Mouse (Mus musculus): ENCODE results near the gene Atr. TPM values are rescaled to one million over a fixed set of nuclear protein-coding genes. Genes with fewer than 3 reads are reported as not detected.
A peak's percentile ranks its signal among the peaks of the same experiment; 100 is the strongest.

Atr gene
- polyA plus RNA-seq, 1 experiment from 2014 or later, result 14.0 TPM

DNA sequence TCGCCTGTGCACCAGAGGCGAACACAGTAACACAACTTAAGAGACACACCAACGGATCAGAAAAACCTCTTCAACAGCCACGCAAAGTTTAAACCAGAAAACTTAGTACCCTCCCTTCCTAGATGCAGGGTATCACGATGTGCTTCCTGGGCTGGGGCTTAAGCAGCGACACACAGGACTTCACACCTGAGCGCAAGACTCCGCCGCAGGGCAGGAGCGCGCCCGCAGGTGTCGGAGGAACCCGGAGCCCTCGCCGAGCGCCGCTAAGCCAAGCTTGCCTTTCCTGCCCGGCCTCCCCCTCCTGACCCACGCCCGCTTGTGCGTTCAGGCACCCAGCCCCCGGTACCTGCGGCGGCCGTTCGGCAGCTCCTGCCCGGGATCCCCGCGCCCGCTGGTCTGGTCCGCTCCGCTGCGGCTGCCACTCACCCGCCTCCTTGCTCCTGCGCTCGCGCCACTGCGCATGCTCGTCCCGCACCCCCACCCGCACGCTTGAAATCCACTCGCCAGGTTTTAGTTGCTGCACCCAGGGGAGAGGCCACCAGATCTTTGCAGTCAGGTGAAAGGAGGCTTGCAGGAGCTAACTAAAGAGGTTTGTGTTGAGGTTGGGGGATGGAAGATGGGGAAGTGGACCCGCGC lies 12.5 kb upstream of the Atr start, which contains the start of gene Pls1:
TSS of gene Pls1 (minus strand) at position 487 of the 636 bp plus-strand sequence.
- under 1% methylated on average over 46 of the region's 46 CpGs for WGBS
- Histone ChIP-seq H3K4me3 (peak within 1 kb of the TSS; percentile 69), H3K36me3 (no peaks in the 10 kb centered on the region), H3K4me2 (peak within 1 kb of the TSS; percentile 87), H3K9me3 (no peaks in the 10 kb centered on the region), H3K27ac (no peak within 1 kb of the TSS), H3K27me3 (peaks cover 28% of the 10 kb centered on the region), H3K9ac (peak within 1 kb of the TSS; percentile 78), H3K4me1 (replicated peaks) (peaks cover 6% of the 10 kb centered on the region; the same call in 1 of the 2 replicates)
- ATAC-seq (ENCODE audit: low FRiP score), result peak; percentile 91

- H3K27me3 ChIP-seq, result peaks cover 28% of the 10 kb centered on the region
- peak overlapping the region; percentile 87 for H3K4me2 ChIP-seq
- H3K27ac ChIP-seq, result no peak overlapping the region
- H3K9ac ChIP-seq, result 0 out of 2 replicates have a peak overlapping the region, but pooled peaks have one; percentile 78
- ATAC-seq (ENCODE audit: low FRiP score), result no peak
- H3K36me3 ChIP-seq, result no peaks in the 10 kb centered on the region
- WGBS, result 71% methylated on average over 4 of the region's 4 CpGs
- no peaks in the 10 kb centered on the region for H3K9me3 ChIP-seq
- H3K4me1 ChIP-seq (replicated peaks), result peaks cover 6% of the 10 kb centered on the region; the same call in 1 of the 2 replicates
- peak overlapping the region; percentile 69; the same call in 1 of the 2 replicates for H3K4me3 ChIP-seq
Observed at GRCm38 (mm10) chr9:95845711-95846110, 11.7 kb upstream of the Atr start.

DNA sequence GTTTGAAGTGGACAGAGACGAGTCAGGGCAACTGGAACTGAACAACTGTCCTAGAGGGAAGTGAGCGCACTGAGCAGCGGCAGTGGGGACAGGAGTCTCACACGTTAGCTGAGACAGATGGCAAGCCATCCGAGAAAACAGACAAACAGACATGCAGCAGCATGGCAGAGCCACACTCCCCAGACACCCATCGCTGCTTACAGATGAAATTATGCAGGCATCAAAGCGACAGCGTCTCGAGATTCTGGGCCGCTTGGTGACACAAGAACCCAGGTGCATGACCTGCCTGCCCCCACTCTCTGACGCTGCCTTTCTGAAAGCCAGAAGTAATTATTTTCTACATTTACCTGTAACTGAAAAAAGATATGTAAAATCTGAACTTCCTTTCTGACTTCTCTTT lies 5.7 kb upstream of the Atr start:
- Histone ChIP-seq H3K4me2 (no peak overlapping the region), H3K27ac (no peak overlapping the region), H3K36me3 (no peaks in the 10 kb centered on the region), H3K27me3 (no peaks in the 10 kb centered on the region), H3K9ac (no peak overlapping the region), H3K9me3 (no peaks in the 10 kb centered on the region), H3K4me1 (replicated peaks) (no peaks in the 10 kb centered on the region), H3K4me3 (no peak overlapping the region)
- WGBS, result 70% methylated on average over 11 of the region's 11 CpGs
- ATAC-seq (ENCODE audit: low FRiP score), result no peak

DNA sequence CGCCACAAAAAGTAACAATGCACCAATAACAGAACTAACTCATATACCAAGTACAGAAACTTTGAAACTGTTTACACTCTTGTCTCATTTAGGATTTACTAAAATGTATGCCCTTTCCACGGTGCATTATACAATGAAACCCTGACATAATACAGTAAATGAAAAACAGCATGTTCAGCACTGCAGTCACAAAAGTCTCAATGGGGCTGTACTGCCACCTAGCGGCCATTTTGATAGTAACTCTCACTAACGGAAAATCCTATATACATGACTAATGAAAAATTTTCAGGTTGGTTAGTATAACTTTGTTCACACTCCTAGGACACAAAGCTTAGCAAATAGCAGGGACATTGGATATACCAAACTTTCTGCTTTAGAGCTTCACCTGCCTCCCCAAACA lies 4.5 kb upstream of the Atr start:
- WGBS, result 25% methylated on average over 4 of the region's 4 CpGs
- Histone ChIP-seq H3K4me1 (replicated peaks) (peaks cover 4% of the 10 kb centered on the region; the same call in 1 of the 2 replicates), H3K27me3 (no peaks in the 10 kb centered on the region), H3K4me3 (no peak overlapping the region), H3K27ac (no peak overlapping the region), H3K9ac (no peak overlapping the region), H3K9me3 (no peaks in the 10 kb centered on the region), H3K4me2 (no peak overlapping the region), H3K36me3 (no peaks in the 10 kb centered on the region)
- ATAC-seq (ENCODE audit: low FRiP score), result peak; percentile 30; the same call in 1 of the 2 replicates

DNA sequence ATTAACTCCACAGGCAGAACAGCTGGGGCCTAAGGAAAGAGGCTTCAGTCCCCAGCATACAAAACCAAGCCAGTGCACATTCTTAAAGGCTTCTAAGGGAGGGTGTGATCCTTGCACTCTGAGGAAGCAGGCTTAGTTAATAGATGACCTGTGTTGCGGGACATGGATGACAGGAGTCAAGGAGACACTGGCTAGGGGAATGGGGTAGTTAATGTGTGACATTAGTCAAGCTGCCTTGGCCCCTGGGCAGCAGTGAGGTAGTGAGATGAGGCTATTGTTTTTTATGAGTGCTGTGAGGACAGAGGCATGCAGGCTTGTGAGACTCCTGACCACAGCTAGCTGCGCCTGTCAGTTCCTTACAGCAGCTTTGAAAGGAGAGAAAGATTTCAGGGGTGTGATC lies 2.5 kb upstream of the Atr start:
- no peak overlapping the region for H3K4me2 ChIP-seq
- ATAC-seq (ENCODE audit: low FRiP score), result no peak
- H3K4me3 ChIP-seq, result no peak overlapping the region
- H3K36me3 ChIP-seq, result no peaks in the 10 kb centered on the region
- WGBS, result 58% methylated on average over 2 of the region's 2 CpGs
- no peaks in the 10 kb centered on the region for H3K9me3 ChIP-seq
- H3K4me1 ChIP-seq (replicated peaks), result peaks cover 8% of the 10 kb centered on the region
- no peaks in the 10 kb centered on the region for H3K27me3 ChIP-seq
- H3K27ac ChIP-seq, result no peak overlapping the region
- peak overlapping the region; percentile 10; the same call in 1 of the 2 replicates for H3K9ac ChIP-seq

- H3K4me1 ChIP-seq (replicated peaks), result peaks cover 8% of the 10 kb centered on the region
- H3K36me3 ChIP-seq, result no peaks in the 10 kb centered on the region
- no peaks in the 10 kb centered on the region for H3K9me3 ChIP-seq
- no peak overlapping the region for H3K9ac ChIP-seq
- WGBS, result 94% methylated on average over 4 of the region's 4 CpGs
- no peak overlapping the region for H3K4me2 ChIP-seq
- no peak overlapping the region for H3K27ac ChIP-seq
- no peaks in the 10 kb centered on the region for H3K27me3 ChIP-seq
- no peak for ATAC-seq (ENCODE audit: low FRiP score)
- H3K4me3 ChIP-seq, result no peak overlapping the region
Observed at GRCm38 (mm10) chr9:95856004-95856403, 1.4 kb upstream of the Atr start.

DNA sequence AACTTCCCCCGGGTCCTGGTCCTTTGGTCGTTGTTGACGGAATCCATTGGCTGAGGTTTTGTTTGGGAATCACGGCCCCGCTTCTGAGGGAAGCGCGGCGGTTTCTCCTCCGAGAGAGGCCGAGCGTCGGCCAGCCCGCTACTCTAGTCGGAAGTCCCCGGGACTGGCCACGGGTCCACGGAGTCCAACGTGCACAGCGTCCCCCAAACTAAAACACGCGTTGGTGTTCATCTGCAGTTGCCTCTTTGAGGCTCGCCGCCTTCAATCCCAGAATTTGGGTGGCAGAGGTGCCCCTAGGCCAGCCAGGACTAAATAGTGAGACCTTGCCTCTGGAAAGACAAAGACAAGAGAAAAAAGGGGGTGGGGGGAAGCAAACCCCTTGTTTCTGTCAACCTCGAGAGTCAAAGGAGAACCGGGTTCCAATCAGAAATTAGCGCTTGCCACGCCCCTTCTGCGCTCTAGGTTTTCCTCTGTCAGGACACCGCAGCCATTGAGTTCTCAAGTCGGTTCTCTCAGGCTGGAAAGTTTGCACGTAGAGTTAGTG lies 702 bp downstream of the Atr start:
- under 1% methylated on average over 31 of the region's 31 CpGs for WGBS
- Histone ChIP-seq H3K27ac (peak overlapping the region; percentile 82), H3K4me3 (peak overlapping the region; percentile 93), H3K4me1 (replicated peaks) (peaks cover 8% of the 10 kb centered on the region), H3K9me3 (no peaks in the 10 kb centered on the region), H3K9ac (peak overlapping the region; percentile 82), H3K4me2 (peak overlapping the region; percentile 90), H3K36me3 (0 out of 2 replicates have a peak, but pooled peaks cover 3% of the 10 kb centered on the region), H3K27me3 (no peaks in the 10 kb centered on the region)
- ATAC-seq (ENCODE audit: low FRiP score), result peak; percentile 60

- no peaks in the 10 kb centered on the region for H3K4me1 ChIP-seq (replicated peaks)
- 93% methylated on average over 5 of the region's 5 CpGs for WGBS
- H3K4me3 ChIP-seq, result no peak overlapping the region
- no peak overlapping the region for H3K27ac ChIP-seq
- H3K9me3 ChIP-seq, result no peaks in the 10 kb centered on the region
- H3K27me3 ChIP-seq, result no peaks in the 10 kb centered on the region
- H3K9ac ChIP-seq, result no peak overlapping the region
- peaks cover 27% of the 10 kb centered on the region for H3K36me3 ChIP-seq
- ATAC-seq (ENCODE audit: low FRiP score), result no peak
- no peak overlapping the region for H3K4me2 ChIP-seq
Observed at GRCm38 (mm10) chr9:95878246-95878645, 20.8 kb downstream of the Atr start.

- Histone ChIP-seq H3K4me2 (no peak overlapping the region), H3K4me3 (no peak overlapping the region), H3K36me3 (peaks cover 30% of the 10 kb centered on the region), H3K4me1 (replicated peaks) (no peaks in the 10 kb centered on the region), H3K27me3 (no peaks in the 10 kb centered on the region), H3K9me3 (no peaks in the 10 kb centered on the region), H3K27ac (no peak overlapping the region), H3K9ac (no peak overlapping the region)
- ATAC-seq (ENCODE audit: low FRiP score), result no peak
- whole genome bisulfite sequencing, result 97% methylated on average over 2 of the region's 2 CpGs
Observed at GRCm38 (mm10) chr9:95882751-95883150, 25.4 kb downstream of the Atr start.

GRCm38 (mm10) chr9:95897392-95897791 lies 40.0 kb downstream of the Atr start:
- H3K9ac ChIP-seq, result no peak overlapping the region
- H3K36me3 ChIP-seq, result peaks cover 36% of the 10 kb centered on the region
- no peaks in the 10 kb centered on the region for H3K27me3 ChIP-seq
- H3K4me1 ChIP-seq (replicated peaks), result no peaks in the 10 kb centered on the region
- 86% methylated on average over 5 of the region's 5 CpGs for WGBS
- no peaks in the 10 kb centered on the region for H3K9me3 ChIP-seq
- no peak overlapping the region for H3K27ac ChIP-seq
- H3K4me2 ChIP-seq, result no peak overlapping the region
- no peak for ATAC-seq (ENCODE audit: low FRiP score)
- no peak overlapping the region for H3K4me3 ChIP-seq

DNA sequence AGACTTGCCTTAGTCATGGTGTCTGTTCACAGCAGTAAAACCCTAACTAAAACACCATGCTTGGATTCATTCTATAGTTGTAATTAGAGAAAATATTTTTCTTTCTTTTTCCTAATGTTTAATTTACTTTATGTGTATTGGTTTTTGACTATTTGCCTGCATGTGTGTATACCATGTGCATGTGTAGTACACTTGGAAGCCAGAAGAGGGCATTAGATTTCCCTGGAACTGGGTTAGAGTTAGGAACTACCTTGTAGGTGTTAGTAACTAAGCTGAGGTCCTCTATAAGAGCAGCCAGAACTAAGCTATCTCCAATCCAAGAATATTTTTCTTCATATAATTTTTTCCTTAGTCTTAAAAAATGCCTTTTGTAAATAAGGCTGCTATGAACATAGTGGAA lies 75.5 kb downstream of the Atr start:
- Histone ChIP-seq H3K36me3 (peaks cover 30% of the 10 kb centered on the region), H3K4me1 (replicated peaks) (no peaks in the 10 kb centered on the region), H3K4me2 (no peak overlapping the region), H3K9me3 (no peaks in the 10 kb centered on the region), H3K27ac (no peak overlapping the region), H3K27me3 (no peaks in the 10 kb centered on the region), H3K4me3 (no peak overlapping the region), H3K9ac (no peak overlapping the region)
- no peak for ATAC-seq (ENCODE audit: low FRiP score)

DNA sequence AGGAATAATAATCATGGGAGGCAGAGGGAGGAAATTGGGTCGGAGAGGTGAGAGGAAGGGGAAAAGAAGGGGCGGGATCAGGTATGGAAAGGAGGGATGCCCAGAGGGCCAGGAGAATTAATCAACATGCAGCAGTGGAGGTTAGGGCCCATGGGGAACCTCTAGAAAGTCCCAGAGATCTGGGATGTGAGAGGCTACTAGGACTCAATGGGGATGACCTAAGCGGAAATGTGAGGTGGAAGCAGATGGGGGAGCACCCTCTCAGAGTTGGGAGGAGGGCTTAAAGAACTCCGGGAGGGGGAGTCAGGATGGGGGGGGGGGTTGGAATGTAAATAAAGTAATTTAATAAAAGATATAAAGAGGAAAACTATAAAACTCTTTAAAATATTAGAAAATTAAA lies 96.3 kb downstream of the Atr start:
- Histone ChIP-seq H3K4me2 (no peak overlapping the region; the same call in 1 of the 2 replicates), H3K36me3 (peaks cover 7% of the 10 kb centered on the region), H3K4me3 (no peak overlapping the region), H3K27me3 (no peaks in the 10 kb centered on the region), H3K9me3 (no peaks in the 10 kb centered on the region), H3K4me1 (replicated peaks) (peaks cover 11% of the 10 kb centered on the region), H3K27ac (no peak overlapping the region), H3K9ac (no peak overlapping the region)
- ATAC-seq (ENCODE audit: low FRiP score), result no peak
- 81% methylated on average over 4 of the region's 4 CpGs for WGBS

- no peaks in the 10 kb centered on the region for H3K9me3 ChIP-seq
- peak overlapping the region; percentile 76 for H3K4me2 ChIP-seq
- H3K27ac ChIP-seq, result peak overlapping the region; percentile 91
- WGBS, result under 1% methylated on average over 7 of the region's 7 CpGs
- H3K36me3 ChIP-seq, result peaks cover 5% of the 10 kb centered on the region; the same call in 1 of the 2 replicates
- peak overlapping the region; percentile 100 for H3K4me3 ChIP-seq
- peak; percentile 90 for ATAC-seq (ENCODE audit: low FRiP score)
- H3K4me1 ChIP-seq (replicated peaks), result peaks cover 11% of the 10 kb centered on the region
- H3K27me3 ChIP-seq, result no peaks in the 10 kb centered on the region
- H3K9ac ChIP-seq, result peak overlapping the region; percentile 92
Observed at GRCm38 (mm10) chr9:95954226-95954584, 96.8 kb downstream of the Atr start.
